Mouse (Mus musculus): Measurements from ENCODE around the gene Dgkd. TPM values are rescaled to one million over a fixed set of nuclear protein-coding genes. Genes with fewer than 3 reads are reported as not detected.

The Dgkd gene
- polyA plus RNA-seq, 1 experiment = 0.30 TPM

DNA sequence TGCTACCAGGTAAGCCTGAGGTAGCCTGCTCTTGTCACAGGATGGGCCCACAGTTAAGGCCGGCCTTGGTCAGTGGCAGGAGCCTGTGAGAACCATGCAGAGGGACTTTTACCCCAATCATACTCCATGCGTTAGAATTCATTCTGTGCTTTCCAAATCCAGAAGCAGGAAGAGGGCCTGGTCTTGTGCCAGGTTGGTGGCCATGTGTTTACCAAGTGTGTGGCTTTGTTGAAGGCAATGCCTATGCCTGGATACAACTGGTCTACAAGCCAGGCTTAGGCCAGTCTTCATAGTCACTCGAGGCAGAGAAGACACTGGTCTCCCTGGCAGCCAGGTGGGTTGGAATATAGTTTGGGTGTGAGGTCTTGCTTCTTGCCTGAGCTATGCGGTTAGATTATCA is 38.5 kb downstream of the Dgkd start:
- TF ChIP-seq GATA1 (IDR thresholded peaks at IDR 0.05; ENCODE audit: low read length) (no peak), TAL1 (IDR thresholded peaks at IDR 0.05; ENCODE audit: low read length) (no peak)
- H3K36me3 ChIP-seq (ENCODE audit: control insufficient read depth) = peaks cover 2% of the 10 kb centered on the region
- no peaks in the 10 kb centered on the region for H3K9me3 ChIP-seq (ENCODE audit: control insufficient read depth, low read length)
- H3K4me3 ChIP-seq (replicated peaks) = no peak overlapping the region
- peaks cover 2% of the 10 kb centered on the region; the same call in 1 of the 2 replicates for H3K4me1 ChIP-seq (ENCODE audit: control insufficient read depth)
- H3K27me3 ChIP-seq (ENCODE audit: control insufficient read depth) = no peaks in the 10 kb centered on the region

- no peak overlapping the region for H3K4me3 ChIP-seq (replicated peaks)
- no peak for TF ChIP-seq GATA1 (IDR thresholded peaks at IDR 0.05; ENCODE audit: low read length)
- TF ChIP-seq TAL1 (IDR thresholded peaks at IDR 0.05; ENCODE audit: low read length) = no peak
- no peaks in the 10 kb centered on the region for H3K27me3 ChIP-seq (ENCODE audit: control insufficient read depth)
- H3K4me1 ChIP-seq (ENCODE audit: control insufficient read depth) = peaks cover 2% of the 10 kb centered on the region; the same call in 1 of the 2 replicates
- H3K9me3 ChIP-seq (ENCODE audit: control insufficient read depth, low read length) = no peaks in the 10 kb centered on the region
- no peaks in the 10 kb centered on the region; the same call in 1 of the 2 replicates for H3K36me3 ChIP-seq (ENCODE audit: control insufficient read depth)
These were observed 39.4 kb downstream of the Dgkd start for GRCm38 (mm10) chr1:87892499-87892898.

- H3K9me3 ChIP-seq (ENCODE audit: control insufficient read depth, low read length) = no peaks in the 10 kb centered on the region
- H3K4me1 ChIP-seq (ENCODE audit: control insufficient read depth) = peaks cover 2% of the 10 kb centered on the region; the same call in 1 of the 2 replicates
- TF ChIP-seq TAL1 (IDR thresholded peaks at IDR 0.05; ENCODE audit: low read length) = no peak
- TF ChIP-seq GATA1 (IDR thresholded peaks at IDR 0.05; ENCODE audit: low read length) = no peak
- no peaks in the 10 kb centered on the region; the same call in 1 of the 2 replicates for H3K36me3 ChIP-seq (ENCODE audit: control insufficient read depth)
- no peaks in the 10 kb centered on the region for H3K27me3 ChIP-seq (ENCODE audit: control insufficient read depth)
- no peak overlapping the region for H3K4me3 ChIP-seq (replicated peaks)
These were observed 40.3 kb downstream of the Dgkd start for GRCm38 (mm10) chr1:87893414-87893813.

- Histone ChIP-seq H3K27me3 (ENCODE audit: control insufficient read depth) (no peaks in the 10 kb centered on the region), H3K9me3 (ENCODE audit: control insufficient read depth, low read length) (no peaks in the 10 kb centered on the region), H3K4me3 (replicated peaks) (no peak overlapping the region), H3K4me1 (ENCODE audit: control insufficient read depth) (peaks cover 9% of the 10 kb centered on the region), H3K36me3 (ENCODE audit: control insufficient read depth) (no peaks in the 10 kb centered on the region; the same call in 1 of the 2 replicates)
- TF ChIP-seq GATA1 (IDR thresholded peaks at IDR 0.05; ENCODE audit: low read length) (no peak), TAL1 (IDR thresholded peaks at IDR 0.05; ENCODE audit: low read length) (no peak)
These were observed 43.8 kb downstream of the Dgkd start for GRCm38 (mm10) chr1:87896921-87897320.

GRCm38 (mm10) chr1:87899701-87900100 is 46.6 kb downstream of the Dgkd start:
- Histone ChIP-seq H3K4me3 (replicated peaks) (no peak overlapping the region), H3K4me1 (ENCODE audit: control insufficient read depth) (peaks cover 7% of the 10 kb centered on the region), H3K36me3 (ENCODE audit: control insufficient read depth) (peaks cover 2% of the 10 kb centered on the region; the same call in 1 of the 2 replicates), H3K9me3 (ENCODE audit: control insufficient read depth, low read length) (no peaks in the 10 kb centered on the region), H3K27me3 (ENCODE audit: control insufficient read depth) (no peaks in the 10 kb centered on the region)
- no peak for TF ChIP-seq GATA1 (IDR thresholded peaks at IDR 0.05; ENCODE audit: low read length)
- no peak for TF ChIP-seq TAL1 (IDR thresholded peaks at IDR 0.05; ENCODE audit: low read length)

DNA sequence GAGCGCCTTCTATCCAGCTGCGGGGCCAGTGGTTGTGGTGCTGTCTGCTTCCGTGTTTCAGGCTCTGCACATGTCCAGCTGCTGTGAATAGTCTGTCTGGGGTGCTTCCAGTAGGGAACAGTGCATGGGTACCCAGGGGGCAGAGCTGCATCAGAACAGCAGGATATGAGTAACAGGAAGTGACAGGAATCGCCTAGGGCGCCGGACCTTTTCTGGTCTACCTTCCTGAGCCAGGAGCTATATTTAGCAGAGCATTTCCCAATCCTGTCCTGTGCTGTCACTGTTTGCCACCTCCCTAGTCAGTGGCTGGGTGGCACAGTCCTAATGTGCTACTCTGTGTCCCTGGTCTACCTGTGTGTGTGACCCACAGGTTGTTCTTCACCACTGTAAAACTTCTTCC is 47.9 kb downstream of the Dgkd start:
- Histone ChIP-seq H3K9me3 (ENCODE audit: control insufficient read depth, low read length) (no peaks in the 10 kb centered on the region), H3K27me3 (ENCODE audit: control insufficient read depth) (no peaks in the 10 kb centered on the region), H3K4me3 (replicated peaks) (no peak overlapping the region), H3K4me1 (ENCODE audit: control insufficient read depth) (peaks cover 7% of the 10 kb centered on the region), H3K36me3 (ENCODE audit: control insufficient read depth) (peaks cover 2% of the 10 kb centered on the region; the same call in 1 of the 2 replicates)
- TF ChIP-seq GATA1 (IDR thresholded peaks at IDR 0.05; ENCODE audit: low read length) (no peak), TAL1 (IDR thresholded peaks at IDR 0.05; ENCODE audit: low read length) (no peak)

DNA sequence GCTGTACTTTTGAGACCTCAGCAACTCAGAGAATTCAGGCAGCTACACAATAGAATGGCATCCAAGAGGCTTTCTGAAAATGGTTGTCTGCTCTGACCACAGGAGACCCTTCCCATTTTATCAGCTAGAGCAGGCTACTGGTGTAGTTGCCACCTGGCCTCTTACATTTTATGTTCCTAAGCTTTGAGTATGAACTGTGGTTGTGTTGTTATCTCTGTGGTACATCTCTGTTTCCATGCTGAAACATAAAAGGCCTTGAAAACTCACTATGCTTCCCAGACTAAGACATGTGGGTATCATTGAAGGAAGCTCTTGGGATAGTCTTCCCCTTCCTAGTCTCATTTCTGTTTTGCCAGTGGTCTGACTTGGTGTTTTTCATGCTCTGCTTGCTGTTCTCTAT is 49.1 kb downstream of the Dgkd start:
- Histone ChIP-seq H3K4me3 (replicated peaks) (no peak overlapping the region), H3K9me3 (ENCODE audit: control insufficient read depth, low read length) (no peaks in the 10 kb centered on the region), H3K4me1 (ENCODE audit: control insufficient read depth) (peaks cover 12% of the 10 kb centered on the region), H3K36me3 (ENCODE audit: control insufficient read depth) (peaks cover 7% of the 10 kb centered on the region), H3K27me3 (ENCODE audit: control insufficient read depth) (no peaks in the 10 kb centered on the region)
- TF ChIP-seq GATA1 (IDR thresholded peaks at IDR 0.05; ENCODE audit: low read length) (peak; percentile 52), TAL1 (IDR thresholded peaks at IDR 0.05; ENCODE audit: low read length) (no peak)

GRCm38 (mm10) chr1:87906361-87906956 is 53.4 kb downstream of the Dgkd start:
- Histone ChIP-seq H3K36me3 (ENCODE audit: control insufficient read depth) (peaks cover 18% of the 10 kb centered on the region), H3K9me3 (ENCODE audit: control insufficient read depth, low read length) (no peaks in the 10 kb centered on the region), H3K27me3 (ENCODE audit: control insufficient read depth) (no peaks in the 10 kb centered on the region), H3K4me1 (ENCODE audit: control insufficient read depth) (peaks cover 25% of the 10 kb centered on the region), H3K4me3 (replicated peaks) (no peak overlapping the region)
- TF ChIP-seq TAL1 (IDR thresholded peaks at IDR 0.05; ENCODE audit: low read length) (no peak), GATA1 (IDR thresholded peaks at IDR 0.05; ENCODE audit: low read length) (no peak)

GRCm38 (mm10) chr1:87908006-87908405 is 54.9 kb downstream of the Dgkd start:
- TF ChIP-seq GATA1 (IDR thresholded peaks at IDR 0.05; ENCODE audit: low read length) = no peak
- TF ChIP-seq TAL1 (IDR thresholded peaks at IDR 0.05; ENCODE audit: low read length) = no peak
- Histone ChIP-seq H3K9me3 (ENCODE audit: control insufficient read depth, low read length) (no peaks in the 10 kb centered on the region), H3K4me3 (replicated peaks) (no peak overlapping the region), H3K4me1 (ENCODE audit: control insufficient read depth) (peaks cover 25% of the 10 kb centered on the region), H3K36me3 (ENCODE audit: control insufficient read depth) (peaks cover 20% of the 10 kb centered on the region), H3K27me3 (ENCODE audit: control insufficient read depth) (no peaks in the 10 kb centered on the region)

Measured in erythroblast, embryonic 14.5 days (primary cell).